In the genomic region with DNA sequence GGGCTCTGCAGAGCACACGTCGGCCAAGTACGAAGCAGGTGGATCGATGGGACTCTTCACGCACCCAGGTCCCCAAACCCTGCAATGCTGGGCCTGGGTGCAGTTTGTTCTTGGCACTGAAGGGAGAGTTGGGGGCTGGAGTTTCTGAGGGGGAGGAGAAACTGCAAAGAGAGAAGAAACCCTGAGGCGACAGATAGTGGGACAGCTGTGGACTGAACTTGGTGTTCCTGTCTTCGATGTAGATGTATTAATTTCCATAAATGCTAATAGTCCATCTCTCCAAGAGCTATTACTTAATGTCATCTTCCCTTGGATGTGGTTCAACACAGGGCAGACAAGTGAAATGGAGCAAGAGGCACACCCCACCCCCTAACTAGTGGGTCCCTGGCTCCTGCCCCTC, we compare ENCODE assay signal across 11 mouse cellular contexts. TPM values are rescaled to one million over a fixed set of nuclear protein-coding genes. Genes with fewer than 3 reads are reported as not detected.
A peak's percentile ranks its signal among the peaks of the same experiment; 100 is the strongest.
DNase-seq lines count a peak whose midpoint lies in the region; ATAC-seq and TF ChIP-seq lines count a peak whose summit lies in the region.
"Had no signal": no experiment of that assay in that cellular context is flagged by ENCODE, and none has a peak within 500 bp of the region (broad histone marks: within the 10 kb centered on the region; RNA-seq: fewer than 3 reads in every experiment).

No protein-coding gene starts in this region.

- TF ChIP-seq EP300 in stomach, postnatal 0 days (optimal IDR thresholded peaks at IDR 0.05), result no peak

- peak overlapping the region; percentile 76 for H3K4me2 ChIP-seq in forebrain, embryonic 13.5 days
- peak overlapping the region; percentile 82; the same call in 1 of the 2 replicates for H3K4me2 ChIP-seq in limb, embryonic 12.5 days
- peak overlapping the region; percentile 85 for H3K4me2 ChIP-seq in neural tube, embryonic 14.5 days (ENCODE audit: low read depth, low read length)
- no peak overlapping the region for H3K4me2 ChIP-seq in stomach, postnatal 0 days (replicated peaks; ENCODE audit: low read depth)

- H3K27ac ChIP-seq in forebrain, embryonic 13.5 days, result no peak overlapping the region
- no peak overlapping the region for H3K27ac ChIP-seq in limb, embryonic 12.5 days
- no peak overlapping the region for H3K27ac ChIP-seq in neural tube, embryonic 14.5 days (ENCODE audit: low read depth, low read length)
- no peak overlapping the region for H3K27ac ChIP-seq in stomach, postnatal 0 days (replicated peaks)
- H3K27ac ChIP-seq: kidney, postnatal 0 days had no signal

- peaks cover 22% of the 10 kb centered on the region for H3K4me1 ChIP-seq in forebrain, embryonic 13.5 days
- peaks cover 13% of the 10 kb centered on the region for H3K4me1 ChIP-seq in limb, embryonic 12.5 days (replicated peaks)
- H3K4me1 ChIP-seq in neural tube, embryonic 14.5 days (ENCODE audit: control insufficient read depth, insufficient read depth, low read length), result peaks cover 17% of the 10 kb centered on the region
- H3K4me1 ChIP-seq in stomach, postnatal 0 days (replicated peaks; ENCODE audit: control insufficient read depth, insufficient read depth), result 0 out of 2 replicates have a peak, but pooled peaks cover 2% of the 10 kb centered on the region

- peak overlapping the region; percentile 74; the same call in 1 of the 2 replicates for H3K4me3 ChIP-seq in forebrain, embryonic 13.5 days
- peak overlapping the region; percentile 60; the same call in 1 of the 2 replicates for H3K4me3 ChIP-seq in limb, embryonic 12.5 days (replicated peaks)
- peak overlapping the region; percentile 74; the same call in 1 of the 2 replicates for H3K4me3 ChIP-seq in neural tube, embryonic 14.5 days (ENCODE audit: low read depth, low read length)
- no peak overlapping the region for H3K4me3 ChIP-seq in stomach, postnatal 0 days (ENCODE audit: low read depth, low read length)

- 0 out of 2 replicates have a peak, but pooled peaks cover 6% of the 10 kb centered on the region for H3K9me3 ChIP-seq in forebrain, embryonic 13.5 days (replicated peaks)
- H3K9me3 ChIP-seq in limb, embryonic 12.5 days, result peaks cover 19% of the 10 kb centered on the region
- H3K9me3 ChIP-seq in neural tube, embryonic 14.5 days (ENCODE audit: control insufficient read depth, low read length), result no peaks in the 10 kb centered on the region; the same call in 1 of the 2 replicates
- H3K9me3 ChIP-seq in stomach, postnatal 0 days (ENCODE audit: control insufficient read depth, low read length), result no peaks in the 10 kb centered on the region

- WGBS in forebrain, embryonic 13.5 days, result 85% methylated on average over 7 of the region's 7 CpGs
- WGBS in limb, embryonic 12.5 days, result 80% methylated on average over 7 of the region's 7 CpGs
- 84% methylated on average over 7 of the region's 7 CpGs for WGBS in neural tube, embryonic 14.5 days
- WGBS in stomach, postnatal 0 days, result 79% methylated on average over 7 of the region's 7 CpGs

- H3K36me3 ChIP-seq in forebrain, embryonic 13.5 days (ENCODE audit: poor library complexity, severe bottlenecking), result 0 out of 2 replicates have a peak, but pooled peaks cover 10% of the 10 kb centered on the region
- H3K36me3 ChIP-seq in limb, embryonic 12.5 days, result no peaks in the 10 kb centered on the region
- H3K36me3 ChIP-seq in neural tube, embryonic 14.5 days (ENCODE audit: control insufficient read depth, insufficient read depth, low read length), result no peaks in the 10 kb centered on the region
- H3K36me3 ChIP-seq in stomach, postnatal 0 days (ENCODE audit: control insufficient read depth, insufficient read depth, low read length), result no peaks in the 10 kb centered on the region

- H3K9ac ChIP-seq in forebrain, embryonic 13.5 days, result no peak overlapping the region
- H3K9ac ChIP-seq in limb, embryonic 12.5 days (replicated peaks), result no peak overlapping the region
- no peak overlapping the region for H3K9ac ChIP-seq in neural tube, embryonic 14.5 days (replicated peaks; ENCODE audit: low read depth, low read length)
- H3K9ac ChIP-seq in stomach, postnatal 0 days (ENCODE audit: low read length), result no peak overlapping the region
- H3K9ac ChIP-seq: lung, embryonic 14.5 days had no signal

- ATAC-seq in forebrain, embryonic 13.5 days, result no peak
- no peak for ATAC-seq in limb, embryonic 12.5 days (ENCODE audit: insufficient number of reproducible peaks, insufficient read depth, low FRiP score, low TSS enrichment, low read depth)
- no peak for ATAC-seq in neural tube, embryonic 14.5 days (ENCODE audit: low read depth)
- ATAC-seq in stomach, postnatal 0 days (ENCODE audit: low FRiP score, low TSS enrichment), result no peak

- DNase-seq in layer of hippocampus, adult 18-20 months (ENCODE audit: low spot score in 2 of 2), result peak; percentile 61 to 88
- no peak for DNase-seq in layer of hippocampus, postnatal 10 days (ENCODE audit: low spot score in 2 of 2)
- DNase-seq in spleen, adult 18-20 months, result no peak
- DNase-seq in stomach, postnatal 0 days (ENCODE audit: low spot score), result no peak
- DNase-seq in right cerebral cortex, postnatal 36 days (ENCODE audit: low spot score in 2 of 2), result no peak
- DNase-seq: gastrocnemius, postnatal 14 days; lung, embryonic 14.5 days had no signal

- H3K27me3 ChIP-seq in forebrain, embryonic 13.5 days, result peaks cover 10% of the 10 kb centered on the region; the same call in 1 of the 2 replicates
- H3K27me3 ChIP-seq in limb, embryonic 12.5 days, result peaks cover 43% of the 10 kb centered on the region
- H3K27me3 ChIP-seq in neural tube, embryonic 14.5 days (ENCODE audit: control insufficient read depth, insufficient read depth, low read length), result peaks cover 3% of the 10 kb centered on the region; the same call in 1 of the 2 replicates
- H3K27me3 ChIP-seq in stomach, postnatal 0 days (ENCODE audit: control insufficient read depth, insufficient read depth, low read length), result no peaks in the 10 kb centered on the region

- TF ChIP-seq CTCF in stomach, postnatal 0 days (IDR thresholded peaks at IDR 0.05; ENCODE audit: low read depth), result no peak

RNA-seq across cellular contexts. Expression of a gene that starts 0.6 kb away (rescaled TPM):
- total RNA-seq in layer of hippocampus, adult 18-20 months (2021), result 10 to 100 TPM; 25.6 to 26.1 TPM
- 10 to 100 TPM; 21.3 to 22.4 TPM for total RNA-seq in layer of hippocampus, postnatal 10 days (2021)
- 4.4 and 5.2 TPM in 2 replicates for polyA plus RNA-seq in forebrain, embryonic 13.5 days (2015; fragmentation: Nextera tagmentation; extraction: Ambion mirVana)
- 3.6 and 4.3 TPM in 2 replicates for polyA plus RNA-seq in limb, embryonic 12.5 days (2016; fragmentation: Nextera tagmentation; extraction: Ambion mirVana)
- polyA plus RNA-seq in neural tube, embryonic 14.5 days (2014; fragmentation: Nextera tagmentation; extraction: Ambion mirVana), result 4.2 and 4.8 TPM in 2 replicates
- 0.48 and 0.58 TPM in 2 replicates for polyA plus RNA-seq in stomach, postnatal 0 days (2015; fragmentation: Nextera tagmentation; extraction: Ambion mirVana)

RNA-seq across cellular contexts. Expression of a gene that starts 1.7 kb away (rescaled TPM):
- 100 to 1,000 TPM; 760 to 810 TPM for total RNA-seq in layer of hippocampus, adult 18-20 months (2021)
- total RNA-seq in layer of hippocampus, postnatal 10 days (2021), result 100 to 1,000 TPM; 233 to 258 TPM
- polyA plus RNA-seq in forebrain, embryonic 13.5 days (2015; fragmentation: Nextera tagmentation; extraction: Ambion mirVana), result 12.2 and 13.1 TPM in 2 replicates
- polyA plus RNA-seq in limb, embryonic 12.5 days (2016; fragmentation: Nextera tagmentation; extraction: Ambion mirVana), result 7.9 and 9.3 TPM in 2 replicates
- 18.3 and 31.1 TPM in 2 replicates for polyA plus RNA-seq in neural tube, embryonic 14.5 days (2014; fragmentation: Nextera tagmentation; extraction: Ambion mirVana)
- polyA plus RNA-seq in stomach, postnatal 0 days (2015; fragmentation: Nextera tagmentation; extraction: Ambion mirVana), result 1.2 and 1.3 TPM in 2 replicates

Comparison
In these comparisons a context has a peak if more than half of its experiments do, and no peak if none do; other contexts are left out.
1. DNase-seq: peak in layer of hippocampus, adult 18-20 months (2 of 2); none in layer of hippocampus, postnatal 10 days (0 of 2), spleen, adult 18-20 months (0 of 2), stomach, postnatal 0 days (single experiment) and right cerebral cortex, postnatal 36 days (0 of 2).